Comparison of ENCODE assay signal across 5 mouse cellular contexts in the genomic region with DNA sequence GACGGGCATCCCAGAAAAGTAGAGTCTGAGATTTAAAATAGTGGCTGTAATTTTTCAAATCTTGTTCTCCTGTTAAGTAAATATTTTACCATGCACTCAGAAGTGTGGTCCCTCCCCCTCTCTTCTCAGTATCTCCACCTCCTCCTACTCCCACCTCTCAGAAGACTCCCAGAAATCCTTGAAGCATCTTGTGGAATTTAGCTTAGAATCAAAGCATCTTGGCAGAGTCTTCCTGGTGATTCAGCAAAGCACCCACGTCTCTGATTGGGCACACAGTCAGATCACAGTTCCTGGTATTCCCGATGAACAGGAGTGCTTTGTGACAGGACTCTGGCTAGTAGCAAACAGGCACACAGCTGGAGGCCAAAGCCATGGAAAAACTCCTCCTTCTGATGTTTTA.
"Had no signal": no experiment of that assay in that cellular context is flagged by ENCODE, and none has a peak within 500 bp of the region (broad histone marks: within the 10 kb centered on the region; RNA-seq: fewer than 3 reads in every experiment).

No protein-coding gene starts in this region.

- DNase-seq: kidney, adult 2 months; kidney, postnatal 14 days; lung, postnatal 4 days; midbrain, embryonic 14.5 days; thymus, postnatal 36 days had no signal
